Mouse (Mus musculus) limb, embryonic 14.5 days (tissue): ENCODE data around the gene Slfn14. TPM values are rescaled to one million over a fixed set of nuclear protein-coding genes. Genes with fewer than 3 reads are reported as not detected.

Experiments used
- ATAC-seq: fragments of 200-750 bp; cut with Nextera tagmentation; 2 replicates; pipeline ENCODE4 v1.8.0; 2017; ENCODE audit warnings: low read depth, moderate number of reproducible peaks, moderate TSS enrichment; ENCODE audit not compliant: low FRiP score
- DNase-seq: peaks from one replicate; pipeline ENCODE4 v3.0.0-alpha.2; 2015; ENCODE audit warnings: low spot score
- H3K27ac ChIP-seq: fragments of 300-500 bp; sonication (generic); replicated peaks from 2 replicates; pipeline ENCODE4 v1.5.1; 2014; ENCODE audit warnings: low read depth, mild to moderate bottlenecking, low read length, moderate library complexity, mixed read lengths
- H3K27me3 ChIP-seq: fragments of 300-500 bp; sonication (generic); 2 replicates; pipeline ENCODE4 v1.6.1; 2014; ENCODE audit warnings: low read length, mixed read lengths; ENCODE audit not compliant: control insufficient read depth, insufficient read depth
- H3K36me3 ChIP-seq: fragments of 300-500 bp; sonication (generic); 2 replicates; pipeline ENCODE4 v1.6.1; 2014; ENCODE audit warnings: mild to moderate bottlenecking, low read length, moderate library complexity, mixed read lengths; ENCODE audit not compliant: control insufficient read depth, insufficient read depth
- H3K4me1 ChIP-seq: fragments of 300-500 bp; sonication (generic); 2 replicates; pipeline ENCODE4 v1.6.1; 2014; ENCODE audit warnings: antibody characterized with exemption, low read length, mixed read lengths; ENCODE audit not compliant: control insufficient read depth, insufficient read depth
- H3K4me2 ChIP-seq: fragments of 300-500 bp; sonication (generic); replicated peaks from 2 replicates; pipeline ENCODE4 v1.6.1; 2014; ENCODE audit warnings: low read depth, mild to moderate bottlenecking, low read length, moderate library complexity; ENCODE audit not compliant: severe bottlenecking
- H3K4me3 ChIP-seq: fragments of 300-500 bp; sonication (generic); replicated peaks from 2 replicates; pipeline ENCODE4 v1.5.1; 2014; ENCODE audit warnings: low read length
- H3K9ac ChIP-seq: fragments of 300-500 bp; sonication (generic); 2 replicates; pipeline ENCODE4 v1.6.1; 2014; ENCODE audit warnings: mild to moderate bottlenecking, low read depth, low read length, moderate library complexity; ENCODE audit not compliant: severe bottlenecking
- H3K9me3 ChIP-seq: fragments of 300-500 bp; sonication (generic); 2 replicates; pipeline ENCODE4 v1.6.1; 2016; ENCODE audit warnings: low read length; ENCODE audit not compliant: control insufficient read depth
- POLR2A ChIP-seq: fragments of 200-500 bp; IDR thresholded peaks from 2 replicates; pipeline ENCODE4 v1.8.0; 2012; ENCODE audit warnings: inconsistent platforms, mild to moderate bottlenecking, moderate library complexity, borderline replicate concordance; ENCODE audit not compliant: insufficient read depth, insufficient read length; ENCODE audit errors: extremely low read depth
- WGBS: fragments of 180-500 bp; shearing (Covaris S2); extraction: QIAGEN DNeasy Blood & Tissue Kit; methylation state at CpG from one replicate; pipeline ENCODE4 v1.1.7; 2014; 5-methylcytosine and 5-hydroxymethylcytosine counted together
- polyA plus RNA-seq, 2 experiments: library from polyadenylated mRNA; depleted of rRNA in 1 of 2; stranded (reverse) in 1 of 2; unstranded in 1 of 2; fragments of >200 nt; fragmentation: Nextera tagmentation in 1 of 2; extraction: Ambion mirVana in 1 of 2; gene quantifications; 2 replicates each; pipeline versions ENCODE4 v1.2.1 to v1.2.3; 2012 to 2014

Gene Slfn14
- polyA plus RNA-seq, 2 experiments = 0.07 to 0.09 TPM

GRCm38 (mm10) chr11:83227926-83228723 is 58.4 kb downstream of the Slfn14 start:
- Histone ChIP-seq H3K4me1 (no peaks in the 10 kb centered on the region), H3K9ac (no peak overlapping the region), H3K4me3 (no peak overlapping the region), H3K4me2 (no peak overlapping the region), H3K36me3 (no peaks in the 10 kb centered on the region), H3K27ac (no peak overlapping the region), H3K27me3 (no peaks in the 10 kb centered on the region), H3K9me3 (no peaks in the 10 kb centered on the region)
- DNase-seq (no peak), ATAC-seq (no peak)
- 86% methylated on average over 7 of the region's 7 CpGs for WGBS
- no peak for TF ChIP-seq POLR2A

DNA sequence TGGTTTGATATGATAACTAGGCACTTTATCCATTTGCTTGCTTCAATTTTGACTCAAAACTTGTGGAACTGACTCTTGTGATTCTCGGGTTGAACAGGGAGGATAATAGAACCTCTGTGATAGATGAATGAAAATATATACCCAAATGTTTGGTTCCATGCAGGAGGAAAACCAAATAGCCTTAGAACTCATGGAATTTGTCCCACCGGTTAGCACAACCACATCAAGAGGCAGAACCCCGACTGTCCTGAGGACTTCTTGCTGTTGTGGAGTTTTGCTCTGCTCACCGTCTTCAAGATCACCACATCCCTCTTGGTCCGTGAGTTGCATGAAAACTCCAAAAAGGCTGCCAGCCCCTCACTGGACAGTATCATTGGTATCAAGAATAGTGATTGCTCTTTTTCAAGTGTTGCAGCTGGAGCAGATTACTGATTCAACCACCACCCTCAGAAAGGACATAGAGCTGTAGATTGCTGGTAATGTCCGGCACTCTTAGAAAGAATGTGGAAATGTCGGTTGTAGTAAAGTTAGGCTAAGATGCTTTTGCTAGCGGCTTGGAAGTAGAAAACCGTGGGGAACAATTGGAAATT is 61.1 kb downstream of the Slfn14 start:
- H3K4me2 ChIP-seq = no peak overlapping the region
- no peak overlapping the region for H3K4me3 ChIP-seq
- no peaks in the 10 kb centered on the region for H3K4me1 ChIP-seq
- H3K36me3 ChIP-seq = no peaks in the 10 kb centered on the region
- no peak overlapping the region for H3K9ac ChIP-seq
- H3K27ac ChIP-seq = no peak overlapping the region
- ATAC-seq = no peak
- no peaks in the 10 kb centered on the region for H3K27me3 ChIP-seq
- WGBS = 83% methylated on average over 9 of the region's 9 CpGs
- H3K9me3 ChIP-seq = no peaks in the 10 kb centered on the region
- TF ChIP-seq POLR2A = no peak
- no peak for DNase-seq

Other genes with a start within 250 kb of the Slfn14 start
- 1.9 and 2.4 TPM in 2 replicates for gene Slfn2, start 221.6 kb downstream of the Slfn14 start, polyA plus RNA-seq (2012; rRNA removed)
- 5.2 and 5.3 TPM in 2 replicates for gene Slfn2, start 221.6 kb downstream of the Slfn14 start, polyA plus RNA-seq (2014; fragmentation: Nextera tagmentation; extraction: Ambion mirVana)
- 0.14 and 0.19 TPM in 2 replicates for gene Slfn1, start 169.9 kb downstream of the Slfn14 start, polyA plus RNA-seq (2012; rRNA removed)
- gene Slfn1, start 169.9 kb downstream of the Slfn14 start, polyA plus RNA-seq (2014; fragmentation: Nextera tagmentation; extraction: Ambion mirVana) = 0.12 and 0.21 TPM in 2 replicates
- 0.18 and 0.46 TPM in 2 replicates for gene Slfn4, start 111.5 kb downstream of the Slfn14 start, polyA plus RNA-seq (2012; rRNA removed)
- 0.04 and 0.11 TPM in 2 replicates for gene Slfn4, start 111.5 kb downstream of the Slfn14 start, polyA plus RNA-seq (2014; fragmentation: Nextera tagmentation; extraction: Ambion mirVana)
- gene Slfn3, start 95.4 kb downstream of the Slfn14 start, polyA plus RNA-seq (2012; rRNA removed) = 0.64 and 0.87 TPM in 2 replicates
- 0.57 and 0.89 TPM in 2 replicates for gene Slfn3, start 95.4 kb downstream of the Slfn14 start, polyA plus RNA-seq (2014; fragmentation: Nextera tagmentation; extraction: Ambion mirVana)
- 49.6 and 49.7 TPM in 2 replicates for gene Ap2b1, start 12.3 kb upstream of the Slfn14 start, polyA plus RNA-seq (2012; rRNA removed)
- 62.4 and 67.0 TPM in 2 replicates for gene Ap2b1, start 12.3 kb upstream of the Slfn14 start, polyA plus RNA-seq (2014; fragmentation: Nextera tagmentation; extraction: Ambion mirVana)
- gene Pex12, start 15.9 kb upstream of the Slfn14 start, polyA plus RNA-seq (2012; rRNA removed) = 11.5 TPM in 2 replicates
- gene Pex12, start 15.9 kb upstream of the Slfn14 start, polyA plus RNA-seq (2014; fragmentation: Nextera tagmentation; extraction: Ambion mirVana) = 14.6 and 15.3 TPM in 2 replicates
- gene Rasl10b, start 122.4 kb upstream of the Slfn14 start, polyA plus RNA-seq (2012; rRNA removed) = 8.4 and 12.3 TPM in 2 replicates
- 2.2 and 2.4 TPM in 2 replicates for gene Rasl10b, start 122.4 kb upstream of the Slfn14 start, polyA plus RNA-seq (2014; fragmentation: Nextera tagmentation; extraction: Ambion mirVana)
- 0.03 and 0.04 TPM in 2 replicates for gene Gas2l2, start 142.7 kb upstream of the Slfn14 start, polyA plus RNA-seq (2012; rRNA removed)
- not detected in 2 replicates for gene Gas2l2, start 142.7 kb upstream of the Slfn14 start, polyA plus RNA-seq (2014; fragmentation: Nextera tagmentation; extraction: Ambion mirVana)
- 0.57 and 1.2 TPM in 2 replicates for gene 1700020L24Rik, start 151.0 kb upstream of the Slfn14 start, polyA plus RNA-seq (2012; rRNA removed)
- 0.33 and 0.39 TPM in 2 replicates for gene 1700020L24Rik, start 151.0 kb upstream of the Slfn14 start, polyA plus RNA-seq (2014; fragmentation: Nextera tagmentation; extraction: Ambion mirVana)
- 4.6 and 5.7 TPM in 2 replicates for gene Mmp28, start 176.3 kb upstream of the Slfn14 start, polyA plus RNA-seq (2012; rRNA removed)
- 2.4 and 3.6 TPM in 2 replicates for gene Mmp28, start 176.3 kb upstream of the Slfn14 start, polyA plus RNA-seq (2014; fragmentation: Nextera tagmentation; extraction: Ambion mirVana)
- gene Taf15, start 186.4 kb upstream of the Slfn14 start, polyA plus RNA-seq (2012; rRNA removed) = 60.0 and 103 TPM in 2 replicates
- 8.3 and 10.9 TPM in 2 replicates for gene Taf15, start 186.4 kb upstream of the Slfn14 start, polyA plus RNA-seq (2014; fragmentation: Nextera tagmentation; extraction: Ambion mirVana)
- not detected in 2 replicates for gene Heatr9, start 235.4 kb upstream of the Slfn14 start, polyA plus RNA-seq (2012; rRNA removed)
- not detected in 2 replicates for gene Heatr9, start 235.4 kb upstream of the Slfn14 start, polyA plus RNA-seq (2014; fragmentation: Nextera tagmentation; extraction: Ambion mirVana)
- gene Ccl5, start 243.8 kb upstream of the Slfn14 start, polyA plus RNA-seq (2012; rRNA removed) = 0.48 and 0.81 TPM in 2 replicates
- 0.70 and 0.81 TPM in 2 replicates for gene Ccl5, start 243.8 kb upstream of the Slfn14 start, polyA plus RNA-seq (2014; fragmentation: Nextera tagmentation; extraction: Ambion mirVana)